Mouse (Mus musculus): Measurements from ENCODE around the gene Gtf2a2.
A peak's percentile ranks its signal among the peaks of the same experiment; 100 is the strongest.

Gtf2a2 gene

GRCm38 (mm10) chr9:70012408-70012901, at the start of gene Gtf2a2:
Gtf2a2 (plus strand) TSS chr9:70012550.
- DNase-seq: peak; percentile 96

- no peak for DNase-seq
Measured at GRCm38 (mm10) chr9:69964370-69964769, 48.0 kb upstream of the Gtf2a2 start.

- no peak for DNase-seq
Measured at GRCm38 (mm10) chr9:69985526-69985925, 26.8 kb upstream of the Gtf2a2 start.

DNA sequence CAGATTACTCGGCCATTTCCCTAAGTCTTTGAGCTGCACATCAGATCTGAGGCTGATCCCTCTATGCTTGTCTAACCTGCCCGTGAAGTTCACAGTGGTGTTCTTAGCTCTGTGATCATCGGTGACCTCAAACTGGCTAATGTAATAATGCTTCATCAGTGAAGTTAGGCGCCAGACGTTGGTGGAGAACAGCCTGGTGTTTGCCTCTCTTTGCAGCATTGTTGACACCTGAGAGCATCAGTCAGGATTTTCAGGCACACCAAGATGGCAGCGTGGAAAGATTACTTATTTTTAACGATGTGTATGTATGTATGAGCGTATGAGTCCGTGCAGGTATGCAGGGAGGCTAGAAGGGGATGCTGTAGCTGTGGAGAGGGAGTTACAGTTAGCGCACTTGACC, 26.3 kb upstream of the Gtf2a2 start:
- no peak for DNase-seq

DNA sequence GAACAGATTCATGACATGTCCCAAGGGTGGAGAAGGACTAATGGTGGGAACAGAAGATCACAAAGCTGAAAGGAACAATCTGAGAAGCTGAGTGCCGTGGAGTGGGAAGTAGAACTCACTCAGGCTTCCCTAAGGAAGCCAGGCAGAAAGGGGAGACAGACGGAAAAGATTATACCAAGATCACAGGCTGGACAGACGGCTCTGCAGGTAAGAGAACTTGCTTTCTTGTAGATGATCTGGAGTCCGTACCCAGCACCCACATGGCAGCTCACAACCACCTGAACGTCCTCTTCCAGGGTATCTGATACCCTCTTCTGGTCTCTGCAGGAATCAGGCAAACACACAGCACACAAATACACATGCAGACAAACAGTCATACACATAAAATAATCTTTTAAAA, 25.8 kb upstream of the Gtf2a2 start:
- DNase-seq: no peak

DNA sequence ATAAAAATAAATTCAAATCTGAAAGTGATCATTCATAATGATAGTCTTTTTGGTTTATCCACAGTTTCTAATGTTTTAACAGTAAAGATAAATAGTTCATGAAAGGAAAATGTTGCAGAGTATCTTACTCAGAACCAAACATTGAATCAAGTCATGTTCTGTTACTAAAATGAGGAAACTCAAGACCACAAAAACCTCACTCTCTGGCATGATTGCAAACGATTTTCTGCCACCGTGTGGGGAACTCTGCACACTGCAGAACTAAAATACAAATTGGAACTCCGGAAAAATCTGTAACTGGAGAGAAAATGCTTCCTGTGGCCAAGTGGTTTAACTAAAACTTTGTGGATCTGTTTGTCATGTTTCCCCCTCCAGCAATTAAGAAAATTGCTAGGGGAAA, 24.8 kb upstream of the Gtf2a2 start:
- DNase-seq: peak; percentile 83

- DNase-seq: no peak
Measured at GRCm38 (mm10) chr9:69988706-69989302, 23.5 kb upstream of the Gtf2a2 start.

GRCm38 (mm10) chr9:69989303-69990121, 22.8 kb upstream of the Gtf2a2 start, which contains the start of gene Bnip2:
Bnip2 (plus strand) TSS chr9:69989466.
- peak; percentile 99 for DNase-seq

DNA sequence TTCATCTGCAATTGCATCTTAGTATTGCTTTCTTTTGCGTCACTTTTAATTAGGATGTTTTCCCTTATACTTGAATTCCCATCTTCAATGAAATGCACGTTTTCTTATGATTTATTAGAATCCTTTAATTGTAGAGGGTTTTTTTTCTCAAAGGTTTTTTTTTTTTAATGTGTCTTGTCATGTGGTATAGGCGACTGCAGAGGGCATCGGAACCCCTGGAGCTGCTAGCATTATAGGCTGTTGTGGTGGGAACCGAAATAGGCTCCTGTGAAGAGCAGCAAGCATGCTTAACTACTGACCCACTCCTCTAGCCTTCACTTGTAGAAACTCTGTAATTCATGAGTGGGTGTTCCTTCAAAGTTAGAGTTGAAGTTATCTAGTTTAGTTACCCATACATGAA, 22.0 kb upstream of the Gtf2a2 start:
- peak; percentile 33 for DNase-seq

GRCm38 (mm10) chr9:69992841-69993277, 19.5 kb upstream of the Gtf2a2 start:
- DNase-seq: no peak

DNA sequence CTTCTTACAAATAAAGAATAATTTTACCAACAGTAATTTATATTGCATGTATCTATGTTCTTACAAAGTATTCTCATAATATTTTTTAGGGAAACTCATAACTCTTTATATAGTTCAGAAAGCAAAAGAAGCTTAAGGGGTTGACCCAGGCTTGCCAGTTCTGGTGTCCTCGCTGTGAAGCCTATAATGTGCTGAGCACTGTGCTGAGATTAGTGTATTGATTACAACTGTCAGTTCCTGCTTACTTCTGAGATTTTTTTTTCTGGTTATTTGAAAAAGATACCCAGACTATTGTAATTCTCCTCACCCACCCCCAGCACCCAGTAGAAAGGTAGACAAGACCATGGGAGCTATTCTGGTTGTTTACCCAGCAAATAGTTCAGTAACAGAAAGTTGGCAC, 18.9 kb upstream of the Gtf2a2 start:
- DNase-seq: no peak

DNA sequence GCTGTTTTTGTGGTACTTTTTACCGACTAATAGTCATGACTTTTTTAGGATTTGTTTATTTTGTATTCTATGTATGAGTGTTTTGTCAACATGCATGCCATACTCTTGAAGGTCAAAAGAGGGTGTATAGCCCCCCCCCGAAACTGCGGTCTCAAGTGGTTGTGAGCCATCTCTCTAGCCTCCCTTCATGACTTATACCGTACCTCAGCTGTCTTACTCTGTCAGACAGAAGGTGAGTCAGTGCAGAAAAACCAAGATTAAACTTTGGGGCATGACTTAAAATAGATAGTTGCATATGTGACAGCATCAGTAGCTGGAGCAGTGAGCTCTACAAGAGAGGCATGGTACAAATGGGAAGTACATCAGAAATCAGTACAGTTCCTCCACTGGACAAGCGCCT, 17.8 kb upstream of the Gtf2a2 start:
- no peak for DNase-seq

DNA sequence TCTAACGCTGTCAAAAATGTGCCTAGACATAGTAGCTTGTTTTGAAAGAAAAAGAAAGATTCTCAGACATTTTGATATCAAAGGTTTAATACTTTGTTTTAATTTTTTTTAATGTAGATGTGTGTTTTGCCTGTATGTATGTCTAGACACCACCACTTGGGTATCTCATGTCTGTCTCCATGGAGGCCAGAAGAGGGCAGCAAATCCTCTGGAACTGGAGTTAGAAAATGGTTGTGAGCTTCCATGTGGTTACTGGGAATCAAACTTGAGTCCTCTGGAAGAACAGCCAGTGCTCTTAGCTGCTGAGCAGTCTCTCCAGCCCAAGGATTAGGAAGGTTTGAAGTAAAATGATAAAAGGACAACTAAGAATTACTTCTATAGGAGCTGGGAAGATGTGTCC, 13.0 kb upstream of the Gtf2a2 start:
- peak; percentile 11 for DNase-seq

GRCm38 (mm10) chr9:70003516-70003915, 8.8 kb upstream of the Gtf2a2 start:
- DNase-seq: no peak

DNA sequence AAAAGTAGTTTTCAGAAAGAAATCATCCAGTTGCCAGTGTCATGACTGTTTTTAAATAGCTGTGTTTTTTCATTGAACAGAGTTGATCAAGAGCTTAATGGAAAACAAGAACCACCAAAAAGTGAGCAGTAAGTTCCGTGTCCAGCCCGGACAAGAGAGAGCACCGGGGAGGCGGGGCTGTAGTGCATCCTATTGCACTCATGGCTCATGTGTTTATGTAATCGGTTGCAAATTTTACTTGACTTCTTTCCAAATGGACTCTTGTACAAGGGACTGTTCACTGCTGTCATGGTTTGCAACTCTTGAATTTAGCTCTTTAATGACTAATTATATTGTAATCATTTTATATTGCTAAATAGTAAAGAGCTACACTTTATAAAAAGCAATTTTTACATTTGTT, 5.4 kb upstream of the Gtf2a2 start:
- DNase-seq: no peak

GRCm38 (mm10) chr9:70007506-70008248, 4.7 kb upstream of the Gtf2a2 start:
- no peak for DNase-seq

DNA sequence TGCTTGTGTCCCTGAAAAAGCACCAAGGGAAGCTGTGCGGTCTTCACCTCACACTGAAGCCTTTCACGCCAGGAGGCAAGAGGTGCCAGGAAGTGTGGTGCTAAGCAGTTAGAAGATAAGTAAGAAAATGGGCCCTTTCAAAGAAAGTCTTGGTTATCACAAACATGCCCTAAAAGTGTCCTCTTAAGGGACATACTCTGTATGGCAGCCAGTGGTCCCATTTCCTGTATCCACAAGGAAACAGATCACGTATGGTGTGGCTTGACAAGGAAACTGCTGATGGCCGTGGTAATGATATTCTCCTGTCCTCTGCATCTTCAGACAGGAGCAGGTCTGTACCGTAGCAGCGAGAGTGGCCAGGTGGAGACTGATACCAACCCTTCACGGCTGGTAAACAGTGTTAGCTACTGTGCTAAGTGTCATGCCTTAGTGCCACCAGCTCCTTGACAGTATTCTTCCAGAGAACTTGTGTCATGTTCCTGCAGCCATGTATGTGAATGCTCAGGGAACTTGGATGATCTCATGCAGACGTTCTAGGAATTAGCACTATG, 2.5 kb upstream of the Gtf2a2 start:
- DNase-seq: no peak

GRCm38 (mm10) chr9:70010781-70011473, 1.4 kb upstream of the Gtf2a2 start:
- DNase-seq: no peak

DNA sequence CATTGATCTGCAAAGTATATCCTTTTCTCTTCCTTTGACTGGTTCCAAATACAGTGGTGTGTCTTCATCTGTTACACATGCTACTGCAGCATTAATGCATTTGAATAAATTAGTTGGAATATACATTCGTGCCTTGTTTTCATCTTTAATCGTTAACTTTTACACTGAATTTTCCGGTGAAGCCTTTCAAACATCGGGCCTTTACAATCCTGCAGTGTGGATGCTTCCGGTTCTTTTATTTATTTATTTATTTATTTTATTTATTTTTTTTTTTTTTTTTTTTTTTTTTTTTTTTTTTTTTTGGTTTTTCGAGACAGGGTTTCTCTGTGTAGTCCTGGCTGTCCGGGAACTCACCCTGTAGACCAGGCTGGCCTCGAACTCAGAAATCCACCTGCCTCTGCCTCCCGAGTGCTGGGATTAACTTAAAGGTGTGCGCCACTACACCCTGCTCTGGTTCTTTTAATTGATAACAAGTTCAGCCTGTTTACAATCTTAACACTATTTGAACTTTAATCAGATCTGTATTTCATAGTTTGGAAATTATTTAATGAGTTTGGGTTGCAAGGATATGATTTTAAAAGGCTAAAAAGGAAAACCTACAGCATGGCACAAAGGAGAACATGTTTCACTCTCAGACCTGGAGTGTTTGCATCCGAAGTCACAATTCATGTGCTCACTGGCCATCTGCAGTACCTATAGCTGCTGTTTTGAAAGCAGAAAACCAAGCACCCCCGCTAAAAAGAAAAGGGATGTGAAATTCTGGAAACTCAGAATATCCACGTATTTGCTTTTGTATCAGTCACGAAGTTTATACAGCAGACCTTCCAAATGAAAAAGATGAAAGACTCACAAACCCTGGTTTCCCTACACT, 578 bp upstream of the Gtf2a2 start:
- DNase-seq: no peak

GRCm38 (mm10) chr9:70015632-70016031, 3.3 kb downstream of the Gtf2a2 start:
- DNase-seq: no peak

DNA sequence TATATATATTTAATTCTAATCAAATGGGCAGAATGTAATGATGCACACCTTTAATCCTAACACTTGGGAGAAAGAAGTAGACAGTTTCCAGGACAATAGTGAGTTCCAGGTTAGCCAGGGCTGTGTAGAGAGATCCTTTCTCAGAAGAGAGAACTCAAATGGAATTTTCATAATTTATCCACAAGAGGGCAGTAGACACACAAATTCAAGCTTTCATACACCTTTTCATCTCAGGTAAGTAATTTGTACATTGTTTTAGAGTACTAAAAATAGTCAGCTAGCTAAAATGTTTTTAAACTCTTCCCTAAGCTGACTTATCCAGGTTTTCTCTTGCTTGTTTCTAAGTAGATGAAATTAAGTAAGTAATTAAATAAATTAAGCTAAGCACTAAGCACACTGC, 6.5 kb downstream of the Gtf2a2 start:
- peak; percentile 29 for DNase-seq

- no peak for DNase-seq
Measured at GRCm38 (mm10) chr9:70021610-70022009, 9.3 kb downstream of the Gtf2a2 start.

All from embryo, embryonic 11 days (tissue).